Mouse (Mus musculus): Measurements from ENCODE around the gene Ubqln3.

GRCm38 (mm10) chr7:104183292-104183691 is 40.2 kb upstream of the Ubqln3 start, which contains the start of gene Olfr648:
- no peak for TF ChIP-seq CTCF (IDR thresholded peaks at IDR 0.05; ENCODE audit: borderline replicate concordance, insufficient read depth, low read depth, low read length)
- no peak for TF ChIP-seq POLR2A (IDR thresholded peaks at IDR 0.05; ENCODE audit: borderline replicate concordance, insufficient read depth, low read length)
